Mouse (Mus musculus) ES-E14 (cell line): ENCODE measurements around the gene Mtor. TPM values are rescaled to one million over a fixed set of nuclear protein-coding genes. Genes with fewer than 3 reads are reported as not detected.
A peak's percentile ranks its signal among the peaks of the same experiment; 100 is the strongest.

Experiments used
- DNase-seq: peaks from one replicate; pipeline ENCODE4 v3.0.0-alpha.2; 2013; ENCODE audit warnings: low read depth, low spot score
- H3K27ac ChIP-seq: 2 replicates; pipeline ENCODE4 v1.5.1; 2012; ENCODE audit warnings: low read depth, mild to moderate bottlenecking, low read length, moderate library complexity, mixed read lengths; ENCODE audit not compliant: poor library complexity, insufficient read depth, severe bottlenecking
- H3K36me3 ChIP-seq: 2 replicates; pipeline ENCODE4 v1.6.1; 2012; ENCODE audit warnings: mild to moderate bottlenecking, low read length, moderate library complexity, mixed read lengths; ENCODE audit not compliant: control insufficient read depth, poor library complexity, insufficient read depth, severe bottlenecking
- H3K4me1 ChIP-seq, 2 experiments: fragments of 150-350 bp in 1 of 2; sonication (generic) in 1 of 2; 2 replicates each; pipeline ENCODE4 v1.6.1; 2012; ENCODE audit warnings: low read length in 2 of 2, mild to moderate bottlenecking in 1 of 2, mixed read lengths in 1 of 2; ENCODE audit not compliant: control insufficient read depth in 2 of 2, insufficient read depth in 2 of 2, poor library complexity in 1 of 2
- H3K4me3 ChIP-seq, 2 experiments: fragments of 150-350 bp in 1 of 2; sonication (generic) in 1 of 2; 2 replicates each; pipeline ENCODE4 v1.5.1; 2012; ENCODE audit warnings: low read length in 2 of 2, low read depth in 1 of 2, mild to moderate bottlenecking in 1 of 2, mixed read lengths in 1 of 2; ENCODE audit not compliant: insufficient read depth in 1 of 2, poor library complexity in 1 of 2, severe bottlenecking in 1 of 2
- H3K9ac ChIP-seq: 2 replicates; pipeline ENCODE4 v1.6.1; 2012; ENCODE audit warnings: low read depth, mild to moderate bottlenecking, low read length, mixed read lengths; ENCODE audit not compliant: poor library complexity, insufficient read depth, severe bottlenecking
- H3K9me3 ChIP-seq: fragments of 150-350 bp; sonication (generic); 2 replicates; pipeline ENCODE4 v1.6.1; 2012; ENCODE audit warnings: low read depth, mild to moderate bottlenecking, low read length; ENCODE audit not compliant: control insufficient read depth, insufficient read depth
- CHD2 ChIP-seq: IDR thresholded peaks from 2 replicates; pipeline ENCODE4 v1.6.1; 2014; ENCODE audit warnings: mild to moderate bottlenecking, low read depth, low read length, inconsistent platforms
- HCFC1 ChIP-seq: IDR thresholded peaks from 2 replicates; pipeline ENCODE4 v1.6.1; 2012; ENCODE audit warnings: low read length, inconsistent platforms, borderline replicate concordance; ENCODE audit not compliant: insufficient read depth
- MAFK ChIP-seq: IDR thresholded peaks from 2 replicates; pipeline ENCODE4 v1.6.1; 2014; ENCODE audit warnings: mild to moderate bottlenecking, low read depth, low read length, inconsistent platforms; ENCODE audit not compliant: insufficient read depth
- ZC3H11A ChIP-seq: IDR thresholded peaks from 2 replicates; pipeline ENCODE4 v1.6.1; 2012; ENCODE audit warnings: low read depth, mild to moderate bottlenecking, inconsistent platforms, low read length, borderline replicate concordance
- ZNF384 ChIP-seq: IDR thresholded peaks from 2 replicates; pipeline ENCODE4 v1.6.1; 2012; ENCODE audit warnings: low read depth, low read length, inconsistent platforms
- in situ Hi-C, 2 experiments: fragments of 600-800 bp; cut with MboI; formaldehyde crosslinking; loops; one replicate each; pipeline ENCODE4 v1.15.1; 2025; ENCODE audit warnings: low sequenced_read_pairs in 2 of 2, inconsistent platforms in 1 of 2; ENCODE audit not compliant: unreplicated experiment in 2 of 2
- total RNA-seq: library from RNA; depleted of rRNA; stranded (reverse); fragments of 300-350 nt; gene quantifications from 2 replicates; pipeline ENCODE4 v1.2.3, GENCODE M21; 2012

The Mtor gene
- total RNA-seq, 1 experiment: 37.6 TPM

DNA sequence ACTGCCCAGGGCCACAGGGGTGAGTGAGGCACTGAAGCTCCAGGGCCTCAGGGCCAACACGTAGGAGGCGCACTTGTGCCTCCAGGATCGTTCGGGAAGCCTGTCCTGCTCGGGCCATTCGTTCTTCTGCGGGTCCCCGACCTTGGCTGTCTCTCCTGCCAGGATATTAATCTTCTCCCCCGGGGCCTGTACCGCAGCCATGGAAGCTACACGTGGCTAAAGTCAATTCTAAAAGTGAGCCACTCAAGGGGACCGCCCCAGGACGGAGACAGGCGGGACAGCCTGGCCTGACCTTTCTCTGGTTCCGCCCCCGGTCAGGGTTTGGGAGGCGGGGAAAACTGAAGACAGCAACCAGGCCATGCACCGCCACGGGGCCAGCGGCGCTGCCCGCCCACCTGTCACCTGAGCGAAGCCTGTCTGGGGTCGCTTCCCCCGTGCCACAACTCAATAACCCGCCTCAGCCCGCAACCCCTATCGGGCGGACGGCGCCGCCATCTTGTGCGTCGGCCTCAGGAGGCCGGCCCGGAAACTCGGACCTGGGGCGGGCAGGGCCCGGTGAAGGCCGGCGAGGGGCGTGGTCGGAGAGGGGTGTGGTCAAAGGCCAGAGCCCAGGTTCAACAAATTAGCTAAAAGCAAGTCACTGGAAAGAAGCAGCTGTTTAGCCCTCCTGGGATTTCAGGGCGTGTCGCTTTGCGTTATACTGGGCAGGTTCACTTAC lies 4.0 kb upstream of the Mtor start, which contains the start of gene Ubiad1:
TSS of gene Ubiad1 (minus strand) at position 522 of the 718 bp plus-strand sequence.
- no peaks in the 10 kb centered on the region for H3K4me1 ChIP-seq
- peak within 1 kb of the TSS; percentile 89 for H3K9ac ChIP-seq
- peak within 1 kb of the TSS; percentile 90 to 92 for H3K4me3 ChIP-seq
- H3K36me3 ChIP-seq: peaks cover 2% of the 10 kb centered on the region; the same call in 1 of the 2 replicates
- no peaks in the 10 kb centered on the region for H3K9me3 ChIP-seq
- peak; percentile 82 for DNase-seq
- TF ChIP-seq MAFK: no peak
- peak; percentile 87 for TF ChIP-seq HCFC1
- no peak for TF ChIP-seq ZC3H11A
- TF ChIP-seq CHD2: no peak
- no peak within 1 kb of the TSS; the same call in 1 of the 2 replicates for H3K27ac ChIP-seq
- in situ Hi-C loops: no loop called here

DNA sequence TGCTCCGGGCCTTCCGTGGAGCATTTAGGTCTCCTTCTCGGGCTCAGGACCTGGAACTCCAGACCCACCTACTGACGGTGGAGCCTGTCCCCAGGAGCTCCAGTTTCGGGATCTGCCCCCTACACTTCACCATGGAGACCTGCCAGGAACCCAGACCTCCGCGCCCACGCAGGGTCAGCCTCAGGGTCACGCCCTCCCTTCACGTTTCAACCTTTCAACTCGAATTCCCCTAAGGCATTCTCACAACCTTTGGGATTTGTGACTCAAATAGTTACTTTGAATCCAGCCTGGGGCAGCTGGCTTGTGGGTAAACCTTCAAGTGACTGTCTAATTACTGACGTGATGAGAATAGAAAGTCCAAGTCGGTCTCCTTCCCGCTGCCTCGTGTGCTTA lies 438 bp downstream of the Mtor start:
- peak overlapping the region; percentile 91 for H3K9ac ChIP-seq
- DNase-seq: no peak
- in situ Hi-C loops: no loop called here
- no peaks in the 10 kb centered on the region for H3K4me1 ChIP-seq
- peak overlapping the region; percentile 31; the same call in 1 of the 2 replicates for H3K27ac ChIP-seq
- TF ChIP-seq CHD2 (no peak), MAFK (no peak), ZC3H11A (no peak), HCFC1 (no peak), ZNF384 (no peak)
- H3K4me3 ChIP-seq: peak overlapping the region; percentile 78 to 96
- peaks cover 13% of the 10 kb centered on the region for H3K36me3 ChIP-seq
- H3K9me3 ChIP-seq: no peaks in the 10 kb centered on the region

DNA sequence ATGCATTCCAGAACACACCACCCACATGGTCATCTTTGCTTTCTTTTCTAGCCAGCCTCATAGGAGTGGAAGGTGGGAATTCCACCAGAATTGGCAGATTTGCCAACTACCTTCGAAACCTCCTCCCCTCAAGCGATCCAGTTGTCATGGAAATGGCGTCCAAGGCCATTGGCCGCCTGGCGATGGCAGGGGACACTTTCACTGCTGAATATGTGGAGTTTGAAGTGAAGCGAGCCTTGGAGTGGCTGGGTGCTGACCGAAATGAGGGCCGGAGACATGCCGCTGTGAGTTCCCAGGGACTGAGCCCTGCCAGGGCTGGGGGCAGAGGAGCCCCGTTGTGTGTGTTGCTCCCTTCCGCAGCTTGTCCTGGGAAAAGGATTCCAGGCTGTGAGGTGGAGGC lies 5.3 kb downstream of the Mtor start:
- no peak for DNase-seq
- TF ChIP-seq MAFK (no peak), HCFC1 (no peak), ZNF384 (no peak), ZC3H11A (no peak), CHD2 (no peak)
- Histone ChIP-seq H3K4me1 (no peaks in the 10 kb centered on the region), H3K9me3 (no peaks in the 10 kb centered on the region), H3K27ac (no peak overlapping the region), H3K9ac (no peak overlapping the region), H3K36me3 (peaks cover 42% of the 10 kb centered on the region), H3K4me3 (no peak overlapping the region)
- in situ Hi-C loops: no loop called here

DNA sequence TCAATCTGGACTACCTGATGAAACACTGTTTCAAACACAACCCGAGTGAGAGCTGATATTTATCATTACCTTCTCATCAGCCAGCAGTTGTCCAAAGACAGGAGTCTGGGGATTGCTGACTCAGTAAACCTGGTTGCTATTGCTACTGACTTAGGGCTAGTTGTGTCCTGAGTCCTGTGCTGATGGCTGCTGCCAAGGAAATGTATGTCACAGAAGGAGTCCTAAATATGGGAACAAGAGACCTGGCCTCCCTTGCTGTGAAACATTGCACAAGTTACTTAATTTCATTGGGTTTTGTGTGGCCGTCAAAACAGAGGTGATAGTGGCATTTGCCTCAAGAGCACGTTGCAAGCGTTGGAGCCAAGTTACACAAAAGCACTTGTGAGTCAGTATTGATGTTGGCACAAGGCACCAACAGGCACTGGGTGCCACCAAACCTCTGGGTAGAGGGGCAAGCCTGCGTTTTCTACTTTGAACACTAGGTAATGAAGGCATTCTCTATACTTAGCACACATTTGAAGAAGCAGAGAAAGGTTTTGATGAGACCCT lies 7.1 kb downstream of the Mtor start:
- peaks cover 51% of the 10 kb centered on the region for H3K36me3 ChIP-seq
- no peak for TF ChIP-seq ZNF384

More for the DNA sequence above, 7.1 kb downstream of the Mtor start:
- Histone ChIP-seq H3K27ac (no peak overlapping the region), H3K9me3 (no peaks in the 10 kb centered on the region), H3K4me1 (no peaks in the 10 kb centered on the region), H3K9ac (no peak overlapping the region), H3K4me3 (no peak overlapping the region)
- in situ Hi-C loops: no loop called here
- DNase-seq: no peak
